Mouse (Mus musculus): ENCODE measurements around the gene Mroh2a. TPM values are rescaled to one million over a fixed set of nuclear protein-coding genes. Genes with fewer than 3 reads are reported as not detected.

Gene Mroh2a
- polyA plus RNA-seq, 1 experiment from 2014 or later, result 0.88 TPM

DNA sequence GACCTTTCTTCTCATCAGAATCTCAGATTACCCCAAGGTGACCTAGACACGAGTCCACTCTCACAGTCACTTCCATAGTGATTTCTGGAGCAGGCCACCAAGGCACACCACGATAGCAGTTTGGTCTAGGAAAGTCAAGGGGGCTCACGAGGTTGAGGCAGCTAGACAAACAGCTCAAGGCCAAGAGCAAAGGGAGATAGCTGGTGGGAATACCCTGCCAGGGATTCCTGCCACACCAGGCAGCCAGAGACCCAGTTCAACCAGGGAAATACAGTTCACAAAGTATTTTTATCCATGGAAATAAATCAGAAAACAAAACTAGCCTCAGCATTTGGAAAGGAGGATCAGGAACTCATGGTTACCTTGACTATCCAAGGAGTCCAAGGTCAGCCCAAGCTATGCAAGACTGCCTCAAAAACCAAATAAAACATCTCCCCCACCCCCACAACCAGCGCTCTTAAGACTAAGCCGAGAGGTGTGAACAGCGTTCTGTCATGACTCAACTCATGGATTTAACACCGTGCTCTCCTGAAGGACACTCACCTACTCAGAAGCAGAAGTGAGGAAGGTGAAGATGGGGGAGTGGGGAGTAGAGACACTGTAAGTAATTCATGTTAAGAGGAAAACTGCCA, 37.6 kb downstream of the Mroh2a start:
- Histone ChIP-seq H3K27me3 (replicated peaks) (no peaks in the 10 kb centered on the region), H3K4me3 (replicated peaks) (no peak overlapping the region), H3K27ac (no peak overlapping the region), H3K36me3 (peaks cover 92% of the 10 kb centered on the region), H3K9ac (no peak overlapping the region), H3K4me2 (replicated peaks) (no peak overlapping the region), H3K9me3 (no peaks in the 10 kb centered on the region), H3K4me1 (replicated peaks) (peaks cover 12% of the 10 kb centered on the region; the same call in 1 of the 2 replicates)
- 84% methylated on average over 7 of the region's 7 CpGs for WGBS
- ATAC-seq, result no peak

GRCm38 (mm10) chr1:88264869-88265240, 38.1 kb downstream of the Mroh2a start:
- Histone ChIP-seq H3K36me3 (peaks cover 97% of the 10 kb centered on the region), H3K4me2 (replicated peaks) (no peak overlapping the region), H3K4me1 (replicated peaks) (peaks cover 7% of the 10 kb centered on the region; the same call in 1 of the 2 replicates), H3K9me3 (no peaks in the 10 kb centered on the region), H3K27me3 (replicated peaks) (no peaks in the 10 kb centered on the region), H3K9ac (no peak overlapping the region), H3K4me3 (replicated peaks) (no peak overlapping the region), H3K27ac (no peak overlapping the region)
- no peak for ATAC-seq
- WGBS, result 78% methylated on average over 4 of the region's 4 CpGs

DNA sequence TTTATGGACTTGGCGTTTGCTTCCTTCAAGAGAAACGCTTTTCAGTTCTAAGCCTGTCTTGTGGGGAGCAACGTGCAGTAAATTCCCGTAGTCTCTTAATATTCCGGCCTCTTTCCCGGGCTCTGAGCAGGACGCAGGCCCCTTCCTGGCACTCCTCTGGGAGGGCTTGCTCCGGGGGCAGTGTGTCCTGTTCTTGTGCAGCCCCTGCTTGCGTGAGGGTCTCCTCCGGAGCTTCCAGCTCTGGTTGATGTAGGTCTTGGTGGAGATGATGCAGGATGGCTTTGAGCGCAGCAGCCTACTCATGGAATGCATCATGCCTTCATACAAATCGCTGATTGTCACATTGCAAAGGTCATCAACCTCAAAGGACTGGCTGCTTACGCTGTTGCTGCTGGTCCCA, 39.3 kb downstream of the Mroh2a start:
- Histone ChIP-seq H3K9me3 (no peaks in the 10 kb centered on the region), H3K36me3 (peaks cover 86% of the 10 kb centered on the region), H3K27me3 (replicated peaks) (no peaks in the 10 kb centered on the region), H3K9ac (no peak overlapping the region), H3K4me2 (replicated peaks) (no peak overlapping the region), H3K4me1 (replicated peaks) (0 out of 2 replicates have a peak, but pooled peaks cover 3% of the 10 kb centered on the region), H3K27ac (no peak overlapping the region), H3K4me3 (replicated peaks) (no peak overlapping the region)
- no peak for ATAC-seq
- WGBS, result 89% methylated on average over 13 of the region's 13 CpGs

DNA sequence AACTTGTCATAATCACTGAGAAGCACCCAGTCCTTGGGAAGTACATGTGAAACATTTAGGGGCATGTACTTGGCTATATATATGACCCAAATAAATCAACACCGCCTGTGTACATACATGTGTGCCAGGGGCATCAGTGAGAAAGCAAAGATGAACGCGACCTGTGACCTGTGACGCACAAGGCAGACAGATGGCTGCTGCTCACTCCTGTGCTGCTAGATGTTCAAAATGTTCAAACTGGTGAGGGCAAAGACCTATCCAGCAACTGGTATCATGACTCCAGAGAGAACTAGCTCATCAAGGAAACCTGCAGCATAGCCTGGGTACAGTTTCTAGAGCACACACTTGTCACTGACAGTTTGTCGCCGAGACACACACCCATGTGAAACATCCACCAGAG, 40.7 kb downstream of the Mroh2a start:
- Histone ChIP-seq H3K4me1 (replicated peaks) (no peaks in the 10 kb centered on the region), H3K9me3 (no peaks in the 10 kb centered on the region), H3K4me2 (replicated peaks) (no peak overlapping the region), H3K9ac (no peak overlapping the region), H3K36me3 (peaks cover 84% of the 10 kb centered on the region), H3K27me3 (replicated peaks) (no peaks in the 10 kb centered on the region), H3K4me3 (replicated peaks) (no peak overlapping the region), H3K27ac (no peak overlapping the region)
- WGBS, result 93% methylated on average over 6 of the region's 6 CpGs
- ATAC-seq, result no peak

DNA sequence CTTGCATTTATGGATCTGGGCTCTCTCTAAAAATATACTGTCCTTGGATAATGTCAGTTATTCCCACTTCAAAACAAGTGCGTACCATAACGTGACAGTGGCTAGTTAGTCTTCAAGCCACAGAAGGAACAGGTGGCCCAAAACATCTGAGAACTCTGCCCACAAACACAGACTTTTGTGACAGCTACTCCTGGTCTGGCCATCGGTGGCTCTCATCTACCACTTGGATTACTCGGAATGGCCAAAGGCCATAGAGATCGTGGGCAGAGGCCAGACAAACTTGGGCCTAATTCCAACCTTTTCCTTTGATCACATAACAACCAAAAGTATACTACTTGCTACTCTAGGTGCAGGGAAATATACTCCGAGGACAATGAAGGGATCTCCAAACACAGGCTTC, 41.3 kb downstream of the Mroh2a start:
- H3K36me3 ChIP-seq, result peaks cover 83% of the 10 kb centered on the region
- no peak overlapping the region for H3K9ac ChIP-seq
- H3K4me3 ChIP-seq (replicated peaks), result no peak overlapping the region
- no peak overlapping the region for H3K27ac ChIP-seq
- no peaks in the 10 kb centered on the region for H3K27me3 ChIP-seq (replicated peaks)
- no peak overlapping the region for H3K4me2 ChIP-seq (replicated peaks)
- H3K9me3 ChIP-seq, result no peaks in the 10 kb centered on the region
- WGBS, result 83% methylated on average over 6 of the region's 6 CpGs
- ATAC-seq, result no peak
- no peaks in the 10 kb centered on the region for H3K4me1 ChIP-seq (replicated peaks)

DNA sequence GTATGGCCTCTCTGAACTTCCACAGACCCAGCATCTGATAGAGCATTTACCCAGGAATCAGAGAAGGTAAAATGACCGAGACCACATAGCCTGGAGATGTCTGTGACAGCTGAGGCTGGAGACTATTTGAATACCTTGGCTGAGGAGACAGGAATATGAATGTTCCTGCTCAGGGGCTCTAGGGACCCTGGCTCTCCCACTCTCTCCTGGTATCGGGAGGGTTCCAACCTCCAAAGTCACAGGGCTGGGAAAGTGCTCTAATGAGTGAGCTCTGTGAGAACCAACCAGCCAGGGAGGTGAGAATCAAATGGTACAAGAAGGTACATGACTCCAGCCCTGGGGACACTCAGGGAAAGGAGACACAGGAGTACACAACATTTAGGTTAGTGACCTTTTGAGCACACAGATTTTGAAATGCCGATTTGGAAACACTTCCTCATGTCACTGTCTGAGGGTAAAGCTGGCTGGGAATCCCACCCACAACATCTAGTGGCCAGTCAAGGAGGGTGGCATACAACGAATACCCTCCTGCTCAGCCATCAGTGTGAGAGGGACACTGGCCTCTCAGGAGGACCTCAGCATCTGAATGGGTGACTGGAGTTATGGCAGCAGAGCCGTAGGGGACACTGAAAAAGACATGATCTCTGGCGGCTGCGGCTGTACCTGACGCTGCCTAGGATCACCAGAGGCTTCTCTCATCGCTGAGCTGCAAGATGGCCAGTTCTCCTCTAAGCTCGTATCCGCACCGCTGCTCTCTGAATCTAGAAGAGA, 42.9 kb downstream of the Mroh2a start:
- no peak overlapping the region for H3K4me3 ChIP-seq (replicated peaks)
- no peak for ATAC-seq
- H3K27me3 ChIP-seq (replicated peaks), result no peaks in the 10 kb centered on the region
- 89% methylated on average over 12 of the region's 12 CpGs for WGBS
- H3K9ac ChIP-seq, result no peak overlapping the region
- H3K27ac ChIP-seq, result no peak overlapping the region
- H3K4me2 ChIP-seq (replicated peaks), result no peak overlapping the region
- H3K9me3 ChIP-seq, result no peaks in the 10 kb centered on the region
- no peaks in the 10 kb centered on the region for H3K4me1 ChIP-seq (replicated peaks)
- H3K36me3 ChIP-seq, result peaks cover 83% of the 10 kb centered on the region

DNA sequence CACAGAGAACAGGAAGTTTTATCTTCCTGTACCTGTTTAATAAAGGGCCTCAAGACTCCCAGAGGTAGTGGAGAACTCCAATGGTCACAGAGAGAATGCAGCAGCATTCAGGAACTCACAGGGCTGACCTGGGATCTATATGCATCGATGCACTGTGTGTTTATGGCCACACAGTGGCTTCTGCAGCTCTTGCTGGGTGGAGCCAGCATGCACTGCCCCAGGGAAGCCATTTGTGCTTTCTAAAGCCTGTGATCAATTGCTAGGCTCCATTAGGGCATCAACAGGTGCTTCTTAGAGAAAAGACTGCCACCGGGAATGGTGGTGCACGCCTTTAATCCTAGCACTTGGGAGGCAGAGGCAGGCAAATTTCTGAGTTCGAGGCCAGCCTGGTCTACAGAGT, 46.1 kb downstream of the Mroh2a start:
- Histone ChIP-seq H3K27ac (no peak overlapping the region), H3K9ac (no peak overlapping the region), H3K4me3 (replicated peaks) (no peak overlapping the region), H3K36me3 (peaks cover 57% of the 10 kb centered on the region), H3K27me3 (replicated peaks) (no peaks in the 10 kb centered on the region), H3K9me3 (no peaks in the 10 kb centered on the region), H3K4me1 (replicated peaks) (peaks cover 14% of the 10 kb centered on the region), H3K4me2 (replicated peaks) (no peak overlapping the region)
- no peak for ATAC-seq
- WGBS, result 65% methylated on average over 4 of the region's 4 CpGs

DNA sequence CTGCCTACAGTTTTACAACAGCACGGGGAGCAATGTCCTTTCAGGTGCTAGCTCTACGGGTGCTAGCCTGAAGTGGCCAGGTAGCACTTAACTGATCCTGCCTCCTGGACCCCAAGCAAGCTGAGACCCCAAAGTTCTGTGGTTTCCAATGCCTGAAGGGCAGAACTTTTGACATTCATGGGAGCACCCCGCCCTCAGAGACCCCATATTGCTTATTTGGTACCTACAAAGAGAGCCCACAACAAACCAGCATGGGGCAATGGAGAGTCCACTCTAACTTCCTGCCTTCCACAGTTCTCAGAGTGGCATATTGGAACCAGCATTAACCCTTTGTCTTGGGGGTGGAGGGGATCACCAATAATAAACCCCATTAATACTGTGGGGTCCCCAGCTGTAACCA, 46.5 kb downstream of the Mroh2a start:
- ATAC-seq, result no peak
- WGBS, result 95% methylated on average over 3 of the region's 3 CpGs
- no peak overlapping the region for H3K4me2 ChIP-seq (replicated peaks)

DNA sequence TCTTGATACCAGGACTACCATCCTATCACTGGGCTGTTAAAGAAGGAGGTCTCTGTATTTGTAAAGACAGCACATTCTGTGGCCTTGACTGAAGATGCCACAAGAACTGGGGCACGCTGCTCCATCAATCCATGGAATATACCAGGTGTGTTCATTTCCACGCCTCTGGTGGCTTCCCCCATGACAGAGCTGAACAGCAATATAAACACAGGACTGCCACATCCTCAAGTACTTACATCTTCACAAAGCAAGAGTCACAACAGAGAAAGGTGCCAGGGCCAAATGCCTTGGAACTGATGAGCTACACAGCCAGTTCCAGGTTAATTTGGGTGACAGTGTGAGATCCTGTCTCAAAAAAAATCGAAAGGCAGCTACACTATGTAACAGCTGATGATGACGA, 47.0 kb downstream of the Mroh2a start:
- Histone ChIP-seq H3K36me3 (peaks cover 47% of the 10 kb centered on the region), H3K27me3 (replicated peaks) (no peaks in the 10 kb centered on the region), H3K9me3 (no peaks in the 10 kb centered on the region), H3K4me1 (replicated peaks) (peaks cover 17% of the 10 kb centered on the region), H3K9ac (no peak overlapping the region), H3K4me3 (replicated peaks) (no peak overlapping the region), H3K27ac (no peak overlapping the region), H3K4me2 (replicated peaks) (no peak overlapping the region)
- 82% methylated on average over 4 of the region's 4 CpGs for WGBS
- no peak for ATAC-seq

More for the DNA sequence above, 46.5 kb downstream of the Mroh2a start:
- Histone ChIP-seq H3K4me1 (replicated peaks) (peaks cover 17% of the 10 kb centered on the region), H3K36me3 (peaks cover 52% of the 10 kb centered on the region), H3K27ac (no peak overlapping the region), H3K9me3 (no peaks in the 10 kb centered on the region), H3K4me3 (replicated peaks) (no peak overlapping the region), H3K9ac (no peak overlapping the region), H3K27me3 (replicated peaks) (no peaks in the 10 kb centered on the region)

DNA sequence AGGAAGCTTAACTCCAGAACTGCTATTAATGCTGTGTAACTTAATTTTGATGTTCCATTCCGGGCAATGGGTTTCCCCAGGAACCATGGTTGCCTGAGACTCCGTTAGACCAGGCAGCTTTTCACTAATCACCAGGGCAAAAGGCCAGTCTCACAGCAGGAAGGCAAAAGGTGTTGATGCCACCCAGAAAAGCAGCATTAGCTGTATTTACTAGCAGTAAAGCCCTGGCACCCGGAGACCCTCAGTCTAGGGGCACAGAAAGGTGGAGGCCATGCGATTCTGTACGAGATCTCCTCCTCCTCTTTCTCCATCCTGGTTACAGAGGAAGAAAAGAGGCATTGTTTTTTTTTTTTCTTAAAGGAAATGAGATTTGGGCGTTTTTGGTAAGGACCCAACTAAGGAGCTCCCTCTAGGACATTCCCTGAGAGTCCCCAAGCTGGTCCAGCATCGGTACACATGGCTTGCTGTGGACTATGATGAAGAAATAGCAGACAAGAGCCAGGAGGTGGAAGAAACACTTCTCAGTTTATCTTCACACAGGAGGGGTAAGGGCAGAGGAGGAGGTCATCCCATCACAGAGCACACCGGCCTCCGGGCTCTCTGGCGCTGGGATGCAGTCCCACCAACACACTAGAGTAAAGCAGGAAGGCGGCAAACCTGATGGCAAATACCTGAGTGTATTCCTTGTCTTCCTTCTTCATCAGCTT, 47.7 kb downstream of the Mroh2a start:
- Histone ChIP-seq H3K9me3 (no peaks in the 10 kb centered on the region), H3K9ac (no peak overlapping the region), H3K27ac (no peak overlapping the region), H3K4me3 (replicated peaks) (no peak overlapping the region), H3K4me1 (replicated peaks) (peaks cover 17% of the 10 kb centered on the region), H3K36me3 (peaks cover 40% of the 10 kb centered on the region), H3K4me2 (replicated peaks) (no peak overlapping the region), H3K27me3 (replicated peaks) (no peaks in the 10 kb centered on the region)
- ATAC-seq, result no peak
- WGBS, result 72% methylated on average over 11 of the region's 11 CpGs

- no peak overlapping the region for H3K27ac ChIP-seq
- ATAC-seq, result no peak
- 69% methylated on average over 13 of the region's 13 CpGs for WGBS
- no peak overlapping the region for H3K9ac ChIP-seq
- peaks cover 35% of the 10 kb centered on the region for H3K36me3 ChIP-seq
- no peaks in the 10 kb centered on the region for H3K9me3 ChIP-seq
- no peaks in the 10 kb centered on the region for H3K27me3 ChIP-seq (replicated peaks)
- H3K4me3 ChIP-seq (replicated peaks), result no peak overlapping the region
- peak overlapping the region; percentile 53 for H3K4me2 ChIP-seq (replicated peaks)
- H3K4me1 ChIP-seq (replicated peaks), result peaks cover 17% of the 10 kb centered on the region
Observed at GRCm38 (mm10) chr1:88275078-88275680, 48.4 kb downstream of the Mroh2a start.
